Mouse (Mus musculus) limb, embryonic 12.5 days (tissue): ENCODE data around the gene Schip1. TPM values are rescaled to one million over a fixed set of nuclear protein-coding genes. Genes with fewer than 3 reads are reported as not detected.

Experiments
- ATAC-seq: fragments of 200-750 bp; cut with Nextera tagmentation; 2 replicates; pipeline ENCODE4 v1.8.0; 2017; ENCODE audit warnings: low read depth, moderate TSS enrichment; ENCODE audit not compliant: insufficient number of reproducible peaks, insufficient read depth, low FRiP score, low TSS enrichment
- H3K27ac ChIP-seq: fragments of 300-500 bp; sonication (generic); 2 replicates; pipeline ENCODE4 v1.5.1; 2016; ENCODE audit warnings: mild to moderate bottlenecking, moderate library complexity
- H3K27me3 ChIP-seq: fragments of 300-500 bp; sonication (generic); 2 replicates; pipeline ENCODE4 v1.6.1; 2016; ENCODE audit warnings: mild to moderate bottlenecking, moderate library complexity
- H3K36me3 ChIP-seq: fragments of 300-500 bp; sonication (generic); 2 replicates; pipeline ENCODE4 v1.6.1; 2016; ENCODE audit warnings: mild to moderate bottlenecking, moderate library complexity
- H3K4me1 ChIP-seq: fragments of 300-500 bp; sonication (generic); replicated peaks from 2 replicates; pipeline ENCODE4 v1.6.1; 2016
- H3K4me2 ChIP-seq: fragments of 300-500 bp; sonication (generic); 2 replicates; pipeline ENCODE4 v1.6.1; 2016; ENCODE audit warnings: mild to moderate bottlenecking, moderate library complexity
- H3K4me3 ChIP-seq: fragments of 300-500 bp; sonication (generic); replicated peaks from 2 replicates; pipeline ENCODE4 v1.5.1; 2016; ENCODE audit warnings: mild to moderate bottlenecking
- H3K9ac ChIP-seq: fragments of 300-500 bp; sonication (generic); replicated peaks from 2 replicates; pipeline ENCODE4 v1.6.1; 2016; ENCODE audit warnings: mild to moderate bottlenecking, moderate library complexity
- H3K9me3 ChIP-seq: fragments of 300-500 bp; sonication (generic); 2 replicates; pipeline ENCODE4 v1.6.1; 2016; ENCODE audit warnings: mild to moderate bottlenecking, moderate library complexity
- WGBS: fragments of 180-500 bp; shearing (Covaris S2); methylation state at CpG from one replicate; pipeline ENCODE4 v1.1.7; 2016; 5-methylcytosine and 5-hydroxymethylcytosine counted together
- polyA plus RNA-seq: library from polyadenylated mRNA; unstranded; fragments of >200 nt; fragmentation: Nextera tagmentation; extraction: Ambion mirVana; gene quantifications from 2 replicates; pipeline ENCODE4 v1.2.1, GENCODE M21; 2016

Gene Schip1
- polyA plus RNA-seq, 1 experiment from 2014 or later: 31.6 TPM

DNA sequence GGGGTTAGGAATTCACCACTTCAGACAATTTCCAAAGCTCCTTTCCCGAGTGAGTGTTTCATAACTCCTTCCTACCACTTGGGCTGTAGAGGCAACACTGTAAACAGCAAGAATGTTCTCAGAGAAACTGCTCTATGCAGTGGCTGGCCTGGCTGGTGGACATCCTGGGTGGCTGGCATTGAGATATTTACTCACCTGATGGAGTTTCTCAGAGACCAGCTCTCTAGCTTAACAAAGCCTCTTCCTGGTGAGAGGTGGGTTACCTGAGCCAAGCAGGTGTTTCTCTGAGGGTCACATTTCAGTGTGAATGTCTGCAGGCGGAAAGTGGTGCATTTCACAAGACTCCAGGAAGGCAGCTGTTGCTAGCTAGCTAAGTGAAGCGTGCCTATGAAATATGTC, 508.6 kb downstream of the Schip1 start:
- Histone ChIP-seq H3K27ac (no peak overlapping the region), H3K4me1 (peaks cover 47% of the 10 kb centered on the region)

DNA sequence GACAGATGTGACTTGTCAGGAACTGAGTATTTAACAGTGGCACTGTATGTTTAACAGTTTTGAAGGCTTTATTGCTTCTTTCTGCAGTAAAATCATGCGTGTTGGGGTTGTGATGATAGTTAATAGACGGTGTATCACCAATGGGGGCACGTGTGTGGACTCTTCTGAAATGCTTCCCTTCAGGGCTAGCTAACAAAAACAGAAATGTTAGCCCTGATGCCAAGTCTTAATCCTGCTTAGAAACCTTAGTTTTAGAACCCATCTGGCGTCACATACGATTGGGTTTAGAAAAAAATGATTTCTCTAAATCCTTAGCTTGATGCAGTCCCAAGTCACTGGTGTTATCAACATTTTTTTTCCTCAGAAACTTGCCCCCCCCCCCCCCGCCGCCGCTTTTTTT, 509.5 kb downstream of the Schip1 start:
- no peaks in the 10 kb centered on the region for H3K9me3 ChIP-seq
- no peak for ATAC-seq
- no peak overlapping the region for H3K4me3 ChIP-seq
- WGBS: 47% methylated on average over 8 of the region's 8 CpGs
- no peaks in the 10 kb centered on the region for H3K36me3 ChIP-seq
- no peak overlapping the region for H3K9ac ChIP-seq
- no peak overlapping the region for H3K4me2 ChIP-seq
- peaks cover 39% of the 10 kb centered on the region for H3K4me1 ChIP-seq
- no peak overlapping the region for H3K27ac ChIP-seq
- 0 out of 2 replicates have a peak, but pooled peaks cover 5% of the 10 kb centered on the region for H3K27me3 ChIP-seq

More for the DNA sequence above, 508.6 kb downstream of the Schip1 start:
- peak overlapping the region; percentile 65 for H3K4me2 ChIP-seq
- no peaks in the 10 kb centered on the region for H3K36me3 ChIP-seq
- no peak for ATAC-seq
- 0 out of 2 replicates have a peak, but pooled peaks cover 5% of the 10 kb centered on the region for H3K27me3 ChIP-seq
- WGBS: 47% methylated on average over 3 of the region's 3 CpGs
- H3K4me3 ChIP-seq: no peak overlapping the region
- H3K9ac ChIP-seq: no peak overlapping the region
- no peaks in the 10 kb centered on the region for H3K9me3 ChIP-seq

DNA sequence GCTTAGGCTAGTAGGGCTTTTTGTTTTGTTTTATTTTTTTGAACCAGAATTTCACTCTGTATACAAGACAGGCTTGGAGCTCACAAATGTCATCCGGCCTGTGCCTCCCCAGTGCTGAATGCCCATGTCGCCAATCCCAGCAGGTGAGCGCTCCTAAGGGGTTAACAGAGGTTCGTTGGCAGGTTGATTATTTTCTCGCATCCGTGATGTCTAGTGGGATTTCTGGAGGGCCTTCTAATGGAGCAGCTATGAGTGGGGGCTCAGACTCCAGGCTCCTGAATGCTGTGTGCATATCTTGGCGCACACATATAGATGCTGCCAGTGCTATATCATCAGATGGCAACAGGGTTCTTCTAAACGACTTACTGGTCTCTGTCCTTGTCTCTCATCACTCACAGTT, 510.0 kb downstream of the Schip1 start:
- H3K4me1 ChIP-seq: peaks cover 39% of the 10 kb centered on the region
- no peak overlapping the region for H3K9ac ChIP-seq
- H3K27me3 ChIP-seq: 0 out of 2 replicates have a peak, but pooled peaks cover 5% of the 10 kb centered on the region
- ATAC-seq: no peak
- H3K36me3 ChIP-seq: no peaks in the 10 kb centered on the region
- H3K4me3 ChIP-seq: no peak overlapping the region
- 74% methylated on average over 8 of the region's 8 CpGs for WGBS
- H3K9me3 ChIP-seq: no peaks in the 10 kb centered on the region
- H3K27ac ChIP-seq: no peak overlapping the region
- no peak overlapping the region for H3K4me2 ChIP-seq

DNA sequence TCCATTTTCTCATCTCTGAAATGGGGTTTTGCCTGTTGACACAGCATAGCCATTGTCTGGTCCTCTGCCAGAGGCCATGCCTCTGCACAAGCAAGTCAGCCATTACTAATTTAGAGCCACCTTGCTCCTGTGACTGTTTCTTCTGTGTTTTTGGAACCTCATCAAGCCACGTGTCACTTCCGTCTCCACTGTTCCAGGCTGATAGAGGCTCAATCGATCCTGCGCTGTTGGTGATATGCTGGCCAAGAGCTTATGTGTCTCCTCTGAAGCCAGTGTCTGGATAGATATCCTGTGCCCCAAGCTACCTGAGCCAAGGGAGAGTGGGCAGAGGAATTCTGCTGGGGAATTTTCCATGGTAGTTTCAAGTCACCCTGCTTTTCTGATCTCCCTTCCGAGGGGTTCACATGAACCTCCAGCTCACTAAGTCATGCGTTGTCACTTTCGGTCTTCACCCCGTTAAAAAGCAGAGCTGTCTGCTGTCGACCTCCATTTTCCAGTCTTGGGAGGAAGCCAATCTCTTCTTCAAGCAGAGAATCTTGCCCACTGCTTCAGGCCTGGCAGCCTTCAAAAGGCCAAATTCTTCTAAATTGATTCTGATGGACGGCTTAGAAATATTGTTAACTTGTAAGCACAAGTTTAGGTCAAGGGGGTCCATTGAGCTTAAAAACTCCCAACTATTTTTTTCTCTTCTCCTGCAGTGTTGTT, 511.2 kb downstream of the Schip1 start:
- H3K9me3 ChIP-seq: no peaks in the 10 kb centered on the region
- peaks cover 39% of the 10 kb centered on the region for H3K4me1 ChIP-seq
- WGBS: 68% methylated on average over 10 of the region's 10 CpGs
- ATAC-seq: no peak
- 0 out of 2 replicates have a peak overlapping the region, but pooled peaks have one; percentile 50 for H3K27ac ChIP-seq
- no peaks in the 10 kb centered on the region for H3K36me3 ChIP-seq
- 0 out of 2 replicates have a peak, but pooled peaks cover 5% of the 10 kb centered on the region for H3K27me3 ChIP-seq
- H3K9ac ChIP-seq: no peak overlapping the region
- H3K4me2 ChIP-seq: peak overlapping the region; percentile 29; the same call in 1 of the 2 replicates
- H3K4me3 ChIP-seq: no peak overlapping the region

DNA sequence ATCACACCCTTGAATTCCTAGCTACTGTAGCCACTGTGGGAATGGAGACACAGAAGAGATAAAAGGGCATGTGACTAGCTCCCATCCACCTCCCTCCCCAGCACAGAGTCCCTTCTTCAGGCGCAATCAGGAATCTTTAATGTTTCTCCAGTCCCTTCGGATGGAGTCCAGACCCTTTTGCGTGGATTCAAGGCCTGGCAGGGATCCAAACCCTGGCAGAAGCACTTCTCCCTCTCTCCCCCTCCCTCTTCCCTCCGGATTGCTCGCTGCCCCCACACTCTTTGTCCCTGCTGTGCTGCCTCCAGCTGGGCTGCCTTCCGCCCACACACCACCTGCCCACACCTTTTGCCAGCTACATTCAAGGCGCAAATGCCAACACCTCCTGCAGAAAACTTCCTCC, 511.8 kb downstream of the Schip1 start:
- H3K4me2 ChIP-seq: peak overlapping the region; percentile 29

DNA sequence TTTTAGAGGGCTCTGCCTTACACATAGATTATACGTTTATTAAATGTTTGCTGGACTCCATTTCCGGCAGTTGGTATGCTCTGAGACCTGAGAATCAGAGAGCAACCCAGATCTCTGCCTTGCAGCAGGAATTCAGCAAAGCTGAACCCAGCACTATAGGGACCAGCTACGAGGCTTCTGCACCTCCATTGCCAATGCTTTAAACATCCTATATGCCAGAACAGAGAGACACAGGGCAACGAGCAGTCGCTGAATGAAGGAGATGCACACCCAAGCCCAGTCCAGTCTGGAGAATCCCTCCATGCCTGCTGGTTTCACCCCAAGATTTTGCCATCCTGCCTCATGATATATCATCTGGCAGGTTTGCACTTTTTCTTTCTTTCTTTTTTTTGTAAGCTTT, 512.3 kb downstream of the Schip1 start:
- no peaks in the 10 kb centered on the region for H3K9me3 ChIP-seq
- H3K27ac ChIP-seq: peak overlapping the region; percentile 50; the same call in 1 of the 2 replicates
- H3K4me3 ChIP-seq: no peak overlapping the region
- 0 out of 2 replicates have a peak, but pooled peaks cover 5% of the 10 kb centered on the region for H3K27me3 ChIP-seq
- WGBS: 45% methylated on average over 5 of the region's 5 CpGs
- peak overlapping the region; percentile 29 for H3K4me2 ChIP-seq
- H3K9ac ChIP-seq: no peak overlapping the region
- ATAC-seq: no peak
- no peaks in the 10 kb centered on the region for H3K36me3 ChIP-seq
- H3K4me1 ChIP-seq: peaks cover 43% of the 10 kb centered on the region

More for the DNA sequence above, 511.8 kb downstream of the Schip1 start:
- WGBS: 4% methylated on average over 7 of the region's 7 CpGs
- H3K27ac ChIP-seq: peak overlapping the region; percentile 50; the same call in 1 of the 2 replicates
- H3K4me3 ChIP-seq: no peak overlapping the region
- H3K36me3 ChIP-seq: no peaks in the 10 kb centered on the region
- peaks cover 39% of the 10 kb centered on the region for H3K4me1 ChIP-seq
- no peak for ATAC-seq
- H3K9me3 ChIP-seq: no peaks in the 10 kb centered on the region
- H3K9ac ChIP-seq: no peak overlapping the region
- H3K27me3 ChIP-seq: 0 out of 2 replicates have a peak, but pooled peaks cover 5% of the 10 kb centered on the region

DNA sequence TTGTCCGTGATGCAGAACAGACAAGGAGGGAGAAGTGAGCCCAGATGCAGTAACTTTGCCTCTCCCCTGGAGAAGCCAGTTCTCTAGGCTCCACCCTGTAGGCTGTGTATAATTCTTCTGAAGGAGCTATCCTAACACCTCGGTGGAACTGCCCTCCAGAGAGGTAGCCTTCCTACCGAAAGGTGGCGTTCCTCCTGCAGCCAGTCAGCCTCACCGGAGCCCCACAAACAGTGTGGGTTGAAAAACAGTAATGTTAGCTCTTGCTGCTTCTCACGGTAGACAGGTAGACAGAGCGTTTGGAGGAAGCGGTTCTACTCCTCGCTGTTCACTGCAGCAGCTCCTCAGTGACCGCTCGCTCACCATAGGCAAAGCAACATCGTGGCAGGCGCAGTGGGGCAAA, 517.0 kb downstream of the Schip1 start:
- no peak overlapping the region for H3K9ac ChIP-seq
- 0 out of 2 replicates have a peak, but pooled peaks cover 2% of the 10 kb centered on the region for H3K27me3 ChIP-seq
- ATAC-seq: no peak
- 45% methylated on average over 13 of the region's 13 CpGs for WGBS
- H3K4me3 ChIP-seq: no peak overlapping the region
- H3K36me3 ChIP-seq: no peaks in the 10 kb centered on the region
- no peak overlapping the region for H3K27ac ChIP-seq
- no peaks in the 10 kb centered on the region for H3K9me3 ChIP-seq
- peaks cover 52% of the 10 kb centered on the region for H3K4me1 ChIP-seq
- no peak overlapping the region for H3K4me2 ChIP-seq

DNA sequence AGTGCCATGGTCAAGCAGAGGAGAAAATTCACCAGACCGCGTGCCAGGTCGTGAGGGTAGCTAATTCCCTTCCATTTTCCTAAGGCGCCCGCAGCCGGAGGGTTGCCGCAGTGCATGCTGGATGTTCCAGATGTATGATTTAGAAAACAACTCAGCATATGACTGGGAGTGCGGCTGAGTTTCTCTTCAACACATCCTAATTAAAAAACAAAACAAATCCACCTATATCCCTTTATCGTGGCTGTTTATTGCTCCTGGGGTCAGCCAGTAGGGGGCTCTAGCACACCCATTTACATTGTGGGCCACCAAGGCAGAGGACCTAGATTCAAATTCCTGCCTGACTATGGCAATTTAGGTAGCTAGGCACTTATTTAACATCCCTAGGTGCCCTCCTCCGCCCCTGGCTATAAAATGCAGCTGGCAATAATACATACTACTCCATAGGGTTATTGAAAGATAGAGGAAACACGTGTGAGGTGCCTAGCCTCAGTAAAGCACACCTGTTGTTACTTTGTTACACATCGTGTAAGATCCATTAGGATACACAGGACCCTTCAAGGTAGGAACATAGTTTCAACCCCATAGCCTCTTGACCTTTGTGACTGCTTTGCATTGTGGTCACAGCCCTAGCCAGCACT, 517.6 kb downstream of the Schip1 start:
- WGBS: 48% methylated on average over 12 of the region's 12 CpGs
- peak overlapping the region; percentile 86 for H3K27ac ChIP-seq
- ATAC-seq: peak; percentile 34; the same call in 1 of the 2 replicates

DNA sequence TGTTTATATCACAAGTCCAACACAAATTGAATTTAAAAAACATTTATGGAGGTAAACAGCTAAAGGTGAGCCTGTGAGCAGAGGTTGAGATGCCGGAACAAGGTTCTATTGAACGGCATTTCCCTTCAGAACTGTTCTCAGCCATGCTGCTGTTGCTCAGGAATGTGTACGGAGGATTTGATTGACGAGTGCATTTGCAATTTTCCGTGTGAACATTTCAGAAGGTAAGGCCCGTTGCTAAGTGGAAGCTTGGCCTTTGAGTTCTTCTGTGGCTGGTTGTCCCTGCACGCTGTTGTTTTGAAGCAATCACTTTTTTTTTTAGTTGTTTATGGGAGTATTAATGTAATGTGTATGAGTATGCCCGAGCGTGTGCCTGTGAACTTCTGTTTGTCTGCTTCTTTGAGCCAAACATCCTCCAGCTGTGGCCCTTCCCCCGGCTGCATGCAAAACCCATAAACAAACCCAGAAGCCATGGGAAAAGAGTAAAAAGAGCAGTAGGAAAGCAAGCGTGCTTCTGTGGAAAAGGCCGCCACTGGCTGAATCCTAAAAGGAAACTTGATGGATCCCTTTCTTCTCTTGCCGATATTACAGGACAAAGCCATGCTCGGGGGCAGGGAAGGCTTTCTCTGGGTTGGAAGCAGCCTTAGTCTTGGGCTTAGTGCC, 518.6 kb downstream of the Schip1 start:
- H3K9ac ChIP-seq: no peak overlapping the region
- H3K4me1 ChIP-seq: peaks cover 63% of the 10 kb centered on the region
- 9% methylated on average over 14 of the region's 14 CpGs for WGBS
- peak overlapping the region; percentile 39 for H3K4me2 ChIP-seq
- no peak for ATAC-seq
- H3K36me3 ChIP-seq: no peaks in the 10 kb centered on the region
- H3K4me3 ChIP-seq: peak overlapping the region; percentile 13; the same call in 1 of the 2 replicates
- no peaks in the 10 kb centered on the region for H3K27me3 ChIP-seq
- H3K9me3 ChIP-seq: no peaks in the 10 kb centered on the region
- H3K27ac ChIP-seq: peak overlapping the region; percentile 86

More for the DNA sequence above, 517.6 kb downstream of the Schip1 start:
- Histone ChIP-seq H3K36me3 (no peaks in the 10 kb centered on the region), H3K9me3 (no peaks in the 10 kb centered on the region), H3K27me3 (no peaks in the 10 kb centered on the region), H3K4me3 (no peak overlapping the region), H3K4me2 (peak overlapping the region; percentile 39; the same call in 1 of the 2 replicates), H3K9ac (0 out of 2 replicates have a peak overlapping the region, but pooled peaks have one; percentile 18), H3K4me1 (peaks cover 53% of the 10 kb centered on the region)

DNA sequence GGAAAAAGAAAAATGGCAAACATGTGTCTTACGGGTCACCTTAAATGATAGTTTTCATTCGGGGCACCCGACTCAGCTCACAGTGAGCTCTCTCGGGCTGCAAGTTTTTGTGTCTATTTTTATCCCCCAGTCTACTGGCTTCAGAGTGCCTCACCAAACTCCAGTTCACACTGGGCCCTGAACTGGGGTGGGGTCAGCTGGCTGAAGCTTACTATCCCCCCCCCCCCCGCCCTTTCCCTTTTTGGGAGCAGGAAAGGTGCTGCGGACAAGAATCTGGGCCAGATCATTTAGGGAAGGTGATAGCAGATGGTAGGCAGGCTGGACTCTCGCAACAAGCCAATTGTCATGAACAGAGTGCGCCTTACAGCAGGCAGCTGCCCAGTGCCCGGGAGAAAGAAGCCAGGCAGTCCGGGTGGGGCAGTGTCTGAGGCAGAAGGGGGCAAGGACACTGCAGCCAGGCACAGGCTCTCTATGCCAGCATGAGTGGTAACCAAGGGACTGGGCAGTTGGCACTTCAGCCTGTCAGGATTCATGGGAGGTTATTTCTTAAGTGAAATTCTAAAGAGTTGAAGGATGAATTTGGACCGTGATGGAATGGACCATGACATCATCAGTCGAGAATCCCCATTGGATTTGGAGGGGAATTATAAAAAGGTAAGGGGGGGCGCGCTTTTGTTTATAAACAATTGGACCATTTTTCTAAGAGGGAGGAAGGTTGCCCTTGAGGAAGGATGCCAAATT, 519.3 kb downstream of the Schip1 start:
- peak overlapping the region; percentile 39 for H3K4me2 ChIP-seq
- peak overlapping the region; percentile 86 for H3K27ac ChIP-seq
- no peak overlapping the region for H3K4me3 ChIP-seq
- no peak overlapping the region for H3K9ac ChIP-seq
- no peak for ATAC-seq
- no peaks in the 10 kb centered on the region for H3K36me3 ChIP-seq
- H3K4me1 ChIP-seq: peaks cover 65% of the 10 kb centered on the region
- no peaks in the 10 kb centered on the region for H3K27me3 ChIP-seq
- H3K9me3 ChIP-seq: no peaks in the 10 kb centered on the region
- whole genome bisulfite sequencing: 40% methylated on average over 14 of the region's 14 CpGs
